Mouse (Mus musculus) regulatory T cell (primary cell): ENCODE results near the gene Slc4a1ap.
"Not testable (repeated sequence)": the region's sequence is repeated elsewhere in the genome, so short reads cannot be mapped to it uniquely, and the experiment has no call there.

ENCODE experiments used
- in situ Hi-C: fragments of 300-600 bp; cut with MboI, MseI; formaldehyde crosslinking; loops from one replicate; pipeline ENCODE4 v1.15.1; 2025; ENCODE audit warnings: high pct_unique_total_duplicates

Gene Slc4a1ap

DNA sequence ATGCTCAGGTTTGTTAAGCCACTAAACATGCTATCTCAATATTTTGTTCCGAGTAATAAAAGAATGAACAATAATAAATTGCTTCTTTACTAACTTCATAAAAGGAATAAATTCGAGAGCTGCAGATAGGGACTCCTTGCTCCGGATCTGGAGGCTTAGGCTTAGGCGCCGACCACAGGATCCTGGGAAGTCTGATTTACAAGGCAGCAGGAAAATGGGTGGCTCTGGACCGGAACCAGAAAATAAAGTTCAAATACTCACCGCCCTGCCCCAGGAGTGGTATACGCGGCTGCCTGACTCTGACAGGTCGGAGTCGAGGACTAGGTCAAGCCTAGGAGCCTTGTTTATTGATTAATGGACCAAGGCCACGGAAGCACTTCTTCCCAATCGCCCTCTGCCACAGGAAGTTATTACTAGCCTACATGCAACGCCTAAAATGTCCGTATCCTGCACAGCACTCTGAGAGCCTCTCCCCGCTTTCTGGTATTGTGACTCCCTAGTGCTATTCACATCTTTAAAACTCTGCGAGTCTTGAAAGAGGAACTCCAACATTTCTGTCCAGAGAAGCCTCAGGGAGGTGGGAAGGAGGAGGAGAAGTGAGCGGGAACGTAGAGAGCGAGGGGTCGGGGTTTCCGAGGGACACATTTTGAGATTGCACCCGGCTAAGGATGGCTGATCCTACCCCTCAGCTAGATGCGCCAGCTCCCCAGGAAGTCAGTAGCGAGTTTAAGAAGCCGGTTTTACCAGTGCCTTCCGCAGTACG is at the start of gene Slc4a1ap:
TSS of gene Slc4a1ap (plus strand) at position 642 of the 763 bp plus-strand sequence.
- in situ Hi-C loops: no loop called here

DNA sequence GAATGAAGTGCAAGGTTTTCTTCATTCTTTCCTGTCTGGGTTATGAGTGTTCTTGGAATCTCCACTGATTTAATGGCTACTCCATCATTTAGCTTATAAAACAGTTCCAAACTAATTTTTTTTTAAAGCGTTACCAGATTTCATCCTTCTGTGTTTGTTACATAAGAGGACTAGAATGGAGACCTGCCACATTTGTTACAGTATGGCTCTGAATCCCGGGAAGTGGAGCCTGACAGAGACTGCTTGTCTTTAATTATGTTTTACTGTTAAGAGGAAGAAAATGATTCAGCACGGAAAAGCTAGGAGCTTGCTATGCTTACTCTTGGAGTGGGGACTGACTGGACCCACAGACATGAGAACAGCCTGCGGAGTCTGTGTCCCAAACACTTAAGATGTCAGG is 46.3 kb upstream of the Slc4a1ap start:
- in situ Hi-C loops: no loop called here

DNA sequence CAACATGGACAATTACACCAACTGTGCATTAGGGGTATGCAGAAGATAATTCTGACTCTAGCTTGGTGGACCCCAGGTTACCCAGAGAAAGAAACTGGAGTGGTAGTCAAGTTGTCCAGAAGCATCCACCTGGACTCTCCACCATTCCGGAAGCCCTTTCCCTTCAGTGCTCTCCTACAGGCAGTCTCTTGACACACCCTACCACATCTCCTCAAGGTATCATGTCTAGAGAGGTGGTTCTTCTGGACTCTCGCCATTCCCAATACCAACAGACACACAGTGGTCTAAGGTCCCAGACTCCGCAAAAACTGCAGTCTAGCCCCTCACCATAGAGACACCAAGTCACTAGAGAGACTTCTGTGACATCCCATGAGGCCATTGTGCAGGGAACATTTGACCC is 41.4 kb upstream of the Slc4a1ap start, which contains the start of gene 4930548H24Rik:
TSS of gene 4930548H24Rik (plus strand) at position 301 of the 400 bp plus-strand sequence.
- in situ Hi-C loops: no loop called here

DNA sequence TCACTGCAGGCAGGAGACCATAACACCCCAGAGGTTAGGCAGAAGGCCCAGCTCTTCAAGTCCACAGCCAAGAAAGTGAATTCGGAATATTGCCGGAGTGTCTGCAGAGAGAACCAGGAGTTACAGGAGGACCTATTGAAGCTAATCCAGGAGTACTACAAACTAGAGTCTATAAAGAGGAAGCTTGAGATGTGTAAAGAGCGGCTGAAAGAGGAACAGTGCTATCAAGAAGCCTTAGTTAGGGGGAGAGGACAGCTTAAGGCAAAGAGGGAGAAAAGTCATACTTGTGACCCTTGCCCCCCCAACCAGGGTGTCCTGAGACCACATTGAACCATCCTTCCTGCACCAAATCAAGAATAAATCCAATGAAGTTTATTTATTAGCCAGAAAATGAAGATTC is 38.9 kb upstream of the Slc4a1ap start:
- in situ Hi-C loops: no loop called here

DNA sequence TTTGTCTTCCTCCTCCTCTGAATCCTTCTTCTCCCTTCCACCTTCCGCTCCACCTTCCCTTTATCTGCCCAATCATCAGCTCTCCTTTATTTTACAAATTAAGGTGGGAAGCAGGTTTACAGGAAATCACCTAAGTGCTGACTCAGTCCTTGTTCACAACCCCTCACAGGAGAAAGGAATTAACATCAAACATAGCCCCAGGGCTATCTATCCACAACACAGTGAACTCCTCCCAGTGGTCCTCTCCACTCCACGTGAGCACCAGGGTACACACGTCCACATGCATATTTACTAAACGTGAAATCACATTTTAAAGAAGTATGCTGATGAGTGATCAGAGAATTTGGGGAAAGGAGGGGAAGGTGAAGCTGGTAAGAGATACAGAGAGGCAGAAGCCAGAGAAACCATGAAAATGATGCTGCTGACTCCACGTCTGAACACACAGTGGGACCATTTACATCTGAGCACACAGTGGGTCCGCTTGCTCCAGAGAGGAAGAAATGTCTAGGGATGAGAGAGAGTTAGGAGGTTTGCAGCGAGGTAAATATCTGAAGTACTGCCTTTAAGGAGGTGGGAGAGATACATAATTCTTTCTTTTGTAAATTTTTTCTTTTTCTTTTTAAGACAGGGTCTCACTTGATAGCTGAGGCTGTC is 37.6 kb upstream of the Slc4a1ap start:
- in situ Hi-C loops: no loop called here

DNA sequence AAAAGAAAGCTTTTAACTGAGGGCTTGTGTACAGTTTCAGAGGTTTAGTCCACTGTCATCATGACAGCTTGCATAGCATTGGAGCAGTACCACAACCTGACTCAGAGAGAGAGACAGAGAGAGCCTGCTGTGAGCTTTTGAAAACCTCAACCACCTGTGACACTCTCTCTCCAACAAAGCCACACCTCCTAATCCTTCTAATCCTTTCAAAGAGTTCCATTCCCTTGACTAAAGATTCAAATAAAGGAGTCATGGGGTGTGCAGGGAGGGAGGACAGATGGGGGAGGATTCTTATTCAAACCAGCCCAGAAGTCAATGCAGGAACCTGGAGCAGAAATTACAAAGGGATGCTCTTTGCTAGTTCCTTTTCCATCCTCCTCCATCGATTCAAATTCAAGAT is 34.8 kb upstream of the Slc4a1ap start:
- in situ Hi-C loops: no loop called here

DNA sequence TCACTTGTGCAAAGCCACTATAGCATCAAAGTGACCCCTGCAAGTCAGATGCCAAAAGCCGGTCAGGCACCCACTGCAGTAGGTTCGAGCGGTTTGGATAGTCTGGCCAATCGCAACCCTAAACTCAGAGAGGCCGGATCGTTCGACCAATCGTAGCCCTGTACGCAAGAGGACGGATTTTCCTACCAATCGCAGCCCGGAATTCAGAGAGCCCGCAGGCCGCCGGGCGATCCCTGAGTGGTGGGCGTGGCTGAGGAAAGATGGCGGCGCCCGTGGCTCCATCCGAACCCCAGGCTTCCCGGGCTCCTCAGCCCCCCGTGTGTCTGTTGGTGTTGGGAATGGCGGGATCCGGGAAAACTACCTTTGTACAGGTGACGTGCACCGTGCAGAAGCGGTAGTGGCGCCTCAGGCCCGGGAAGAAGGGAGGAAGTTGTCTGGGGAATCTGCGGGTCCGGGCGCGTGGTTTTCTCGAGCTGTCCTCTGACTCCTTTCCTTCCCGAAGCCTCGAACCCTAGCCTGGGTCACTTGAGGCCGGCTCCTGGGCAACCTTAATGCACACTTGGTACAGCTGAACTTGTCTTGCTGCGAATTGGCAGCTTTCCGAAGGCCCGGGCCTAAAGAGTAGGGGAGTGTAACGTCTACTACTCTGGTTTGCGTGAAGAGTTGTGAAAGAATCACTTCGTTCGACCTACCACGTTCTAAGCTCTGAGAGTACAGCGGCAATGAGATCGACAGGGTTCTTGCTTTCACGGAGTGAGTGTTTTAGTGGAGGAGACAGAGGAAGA is 32.1 kb upstream of the Slc4a1ap start, which contains the start of gene Gpn1:
TSS of gene Gpn1 (plus strand) at position 229 of the 785 bp plus-strand sequence.
- in situ Hi-C loops: no loop called here

DNA sequence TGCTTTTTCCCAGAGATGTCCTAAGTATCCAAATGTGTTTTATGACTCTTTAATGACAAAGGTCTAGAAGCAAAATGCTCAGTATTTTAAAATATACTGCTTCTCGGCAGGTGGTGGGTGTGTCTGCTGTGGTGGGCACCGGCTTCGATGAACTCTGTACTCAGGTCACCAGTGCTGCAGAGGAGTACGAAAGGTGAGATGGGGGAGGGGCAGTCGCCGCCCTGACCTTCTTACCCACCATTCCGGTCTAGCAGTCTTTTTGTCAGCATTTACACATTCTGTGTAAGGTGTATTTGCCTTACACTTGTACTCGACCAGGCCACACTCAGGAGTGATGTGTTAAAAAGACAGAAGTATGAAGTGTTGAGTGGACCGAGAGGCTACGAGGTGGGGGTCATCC is 22.0 kb upstream of the Slc4a1ap start:
- in situ Hi-C loops: no loop called here

DNA sequence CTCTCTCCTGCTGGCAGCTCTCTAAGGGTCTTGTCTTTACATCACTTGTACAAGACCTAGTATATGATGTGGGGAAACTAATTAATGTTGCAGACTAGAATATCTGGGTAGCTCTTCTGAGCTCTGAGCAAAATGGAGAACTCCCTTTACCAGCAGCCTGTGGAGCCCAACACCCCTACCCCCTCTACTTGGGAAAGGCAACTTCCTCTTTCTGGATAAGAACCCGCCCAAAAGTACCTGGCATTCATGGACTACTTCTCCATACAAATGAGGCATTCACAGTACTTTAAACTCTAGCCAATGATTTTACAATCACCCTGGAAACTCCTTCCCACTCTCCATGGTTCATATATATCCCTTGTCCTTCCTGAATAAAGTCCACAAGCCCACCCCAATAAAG is 14.3 kb upstream of the Slc4a1ap start:
- in situ Hi-C loops: no loop called here

DNA sequence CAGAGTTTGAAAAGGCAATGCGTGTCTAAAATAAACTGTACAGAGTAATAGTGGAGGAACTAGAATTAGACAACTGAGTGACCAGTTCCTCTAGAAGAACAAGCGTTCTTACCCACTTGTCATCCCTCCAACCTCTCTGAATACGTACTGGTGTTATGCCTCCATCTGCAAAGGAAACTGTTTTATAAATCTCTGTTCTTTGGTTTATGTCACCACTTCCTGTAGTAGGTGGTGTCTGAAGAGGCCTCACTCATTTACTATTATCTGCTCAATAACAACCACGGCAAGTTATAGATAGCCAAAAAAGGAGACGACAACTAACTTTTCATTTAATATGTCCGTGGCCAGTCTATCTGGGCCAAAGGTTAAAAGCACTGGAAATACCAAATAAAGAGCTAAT is 6.2 kb upstream of the Slc4a1ap start:
- in situ Hi-C loops: no loop called here

DNA sequence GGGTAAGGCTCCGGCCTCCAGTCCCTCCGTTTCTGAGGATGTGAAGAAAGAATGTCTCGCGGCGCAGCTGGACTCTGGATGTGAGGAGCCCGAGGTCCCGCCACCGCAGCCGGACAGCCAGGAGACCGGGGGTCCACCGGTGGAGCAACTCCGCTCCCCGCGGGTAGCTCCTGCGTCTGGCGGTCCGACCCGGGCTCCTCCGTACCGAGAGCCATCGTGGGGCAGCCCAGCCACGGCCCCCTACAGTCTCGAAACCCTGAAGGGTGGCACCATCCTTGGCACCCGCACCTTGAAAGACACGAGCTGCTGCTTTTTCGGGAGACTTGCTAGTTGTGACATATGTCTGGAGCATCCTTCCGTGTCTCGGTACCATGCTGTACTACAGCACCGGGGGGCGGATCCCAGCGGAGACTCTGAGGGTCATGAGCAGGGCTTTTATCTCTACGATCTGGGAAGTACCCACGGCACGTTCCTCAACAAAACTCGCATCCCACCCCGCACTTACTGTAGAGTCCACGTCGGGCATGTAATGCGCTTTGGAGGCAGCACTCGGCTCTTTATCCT is 404 bp downstream of the Slc4a1ap start:
- in situ Hi-C loops: no loop called here

DNA sequence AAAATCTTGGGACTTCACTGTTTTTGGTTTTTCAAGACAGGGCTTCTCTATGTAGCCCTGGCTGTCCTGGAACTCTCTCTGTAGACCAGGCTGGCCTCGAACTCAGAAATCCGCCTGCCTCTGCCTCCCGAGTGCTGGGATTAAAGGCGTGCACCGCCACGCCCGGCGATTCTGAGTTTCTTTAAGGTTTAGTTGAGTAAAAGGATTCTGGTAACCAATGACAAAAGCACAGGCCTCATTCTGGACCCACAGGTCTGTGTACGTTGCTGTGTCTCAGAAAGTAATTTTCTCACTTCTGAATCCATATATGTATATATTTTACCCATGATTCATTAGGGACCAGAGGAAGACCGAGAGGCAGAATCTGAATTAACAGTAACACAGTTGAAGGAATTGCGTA is 912 bp downstream of the Slc4a1ap start, which contains the start of gene Supt7l:
TSS of gene Supt7l (minus strand) at position 101 of the 400 bp plus-strand sequence.
- in situ Hi-C loops: not testable (repeated sequence)

DNA sequence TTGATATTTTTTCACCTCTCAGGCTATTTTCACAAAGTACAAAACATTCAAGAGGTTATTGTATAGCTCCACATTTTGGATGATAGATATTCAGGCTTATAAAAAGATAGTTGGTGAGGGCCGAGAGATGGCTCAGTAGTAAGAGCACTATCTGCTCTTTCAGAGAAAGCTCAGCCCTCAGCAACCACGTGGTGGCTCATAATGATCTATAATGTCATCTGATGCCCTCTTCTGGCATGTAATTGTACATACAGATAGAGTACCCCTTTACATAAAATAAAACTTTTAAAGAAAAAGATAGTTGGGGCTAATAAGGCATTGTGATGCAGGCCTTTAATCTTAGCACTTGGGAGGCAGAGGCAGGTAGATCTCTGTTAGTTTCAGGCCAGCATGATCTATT is 1.8 kb downstream of the Slc4a1ap start:
- in situ Hi-C loops: no loop called here

DNA sequence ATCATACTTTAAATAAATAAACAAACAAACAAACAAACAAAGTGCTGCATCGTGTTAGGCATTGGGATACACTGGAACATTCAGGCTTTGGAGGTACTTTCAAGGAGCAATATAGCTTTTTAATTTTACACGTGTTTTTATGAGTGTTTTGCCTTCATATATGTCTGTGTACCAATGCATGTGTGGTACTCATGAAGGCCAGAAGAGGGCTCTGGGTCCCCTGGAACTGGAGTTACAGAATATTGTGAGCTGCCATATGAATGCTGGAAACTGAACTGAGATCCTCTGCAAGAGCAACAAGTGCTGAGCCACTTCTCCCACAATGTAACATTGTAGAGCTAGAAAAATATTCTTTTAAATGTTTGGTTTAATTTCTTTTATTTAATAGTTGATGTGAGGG is 8.4 kb downstream of the Slc4a1ap start:
- in situ Hi-C loops: no loop called here

DNA sequence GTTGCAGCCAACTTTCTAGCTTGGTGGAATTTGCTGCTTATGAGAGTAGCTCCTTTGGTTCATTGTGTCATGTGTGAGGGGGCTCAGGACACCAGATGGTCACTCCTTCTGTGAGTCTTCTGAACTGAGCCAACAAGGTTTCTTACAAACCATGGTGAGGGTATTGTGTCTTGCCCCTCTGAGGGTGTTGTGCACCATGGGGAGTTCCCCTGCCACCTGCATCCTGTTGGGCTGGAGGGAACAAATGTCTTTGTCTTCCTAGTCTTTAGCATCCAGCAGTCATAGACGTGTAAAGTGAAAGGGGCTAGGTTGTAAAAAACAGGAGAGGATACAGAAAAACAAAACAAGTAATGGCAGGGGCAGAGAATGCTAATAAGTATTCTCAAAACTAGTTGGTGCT is 32.6 kb downstream of the Slc4a1ap start:
- in situ Hi-C loops: no loop called here

DNA sequence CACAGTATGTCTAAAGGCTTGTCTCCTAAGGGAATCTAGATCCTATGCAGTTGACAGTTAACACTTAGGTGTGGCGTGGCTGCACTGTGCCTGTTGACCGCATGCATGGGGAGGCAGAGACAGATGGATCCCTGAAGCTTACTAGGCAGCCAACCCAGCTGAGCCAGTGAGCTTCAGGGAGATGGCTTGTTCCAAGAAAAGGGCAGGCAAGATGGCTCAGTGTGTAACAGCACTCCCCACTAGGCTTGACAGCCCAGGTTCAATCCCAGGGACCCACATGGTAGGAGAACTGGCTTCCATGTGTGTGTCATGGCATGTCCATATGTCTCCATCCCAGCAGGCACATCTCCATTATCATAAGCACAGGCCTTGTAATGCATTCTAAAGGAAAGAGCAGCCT is 33.6 kb downstream of the Slc4a1ap start:
- in situ Hi-C loops: loop anchor here (5.0 kb wide), 1 partner anchor 637 kb away; no protein-coding TSS in a partner anchor

DNA sequence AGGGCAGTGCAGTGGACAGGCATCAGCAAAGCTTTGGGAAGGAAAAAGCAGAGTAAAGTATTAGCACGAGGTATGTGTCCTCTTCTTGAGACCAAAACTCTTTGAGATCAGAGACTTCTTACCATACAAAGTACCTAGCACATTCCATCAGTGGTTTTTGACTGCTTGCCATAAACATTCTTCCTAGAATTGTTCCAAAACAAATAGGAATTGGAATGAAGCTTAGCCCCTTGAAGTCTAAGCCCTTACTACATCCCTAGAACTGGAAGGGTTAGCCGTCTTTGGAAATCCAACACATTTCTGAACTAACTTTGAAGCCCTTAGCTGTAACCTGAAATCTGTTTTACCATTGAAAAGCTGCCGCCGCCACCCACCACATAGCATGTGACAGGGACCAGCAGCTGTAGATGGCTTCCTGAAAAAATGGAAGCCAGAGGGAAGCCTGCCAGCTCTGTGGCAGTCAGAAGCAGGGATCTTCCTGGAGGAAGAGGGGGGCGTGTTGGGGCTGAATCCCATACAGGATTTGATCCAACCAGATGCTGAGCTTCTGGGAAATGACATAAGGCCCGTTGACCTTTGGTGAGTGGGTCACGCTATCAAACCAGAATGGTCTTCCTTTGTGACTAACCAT is 35.4 kb downstream of the Slc4a1ap start:
- in situ Hi-C loops: loop anchor here (5.0 kb wide), 1 partner anchor 635 kb away; no protein-coding TSS in a partner anchor

DNA sequence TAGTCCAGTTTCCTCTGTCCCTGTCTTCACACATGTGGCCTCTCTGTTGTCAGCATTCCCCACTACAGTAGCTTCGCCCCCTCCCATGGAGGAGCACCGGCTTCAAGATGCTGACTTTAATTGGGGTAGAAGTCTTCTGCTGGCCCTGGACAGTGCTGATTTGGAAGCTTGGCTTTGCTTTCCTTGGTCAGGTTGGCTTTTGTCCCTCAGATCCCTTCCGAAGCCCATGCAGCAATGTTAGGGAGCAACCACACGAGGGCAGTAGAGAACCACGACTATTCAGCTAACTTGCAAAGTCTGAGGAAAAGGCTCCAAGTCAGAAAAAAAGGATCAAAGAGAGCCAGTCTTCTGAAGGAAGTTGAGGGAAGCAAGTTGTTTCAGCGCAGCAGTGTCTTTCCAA is 36.7 kb downstream of the Slc4a1ap start:
- in situ Hi-C loops: loop anchor here (5.0 kb wide), 1 partner anchor 634 kb away; no protein-coding TSS in a partner anchor

DNA sequence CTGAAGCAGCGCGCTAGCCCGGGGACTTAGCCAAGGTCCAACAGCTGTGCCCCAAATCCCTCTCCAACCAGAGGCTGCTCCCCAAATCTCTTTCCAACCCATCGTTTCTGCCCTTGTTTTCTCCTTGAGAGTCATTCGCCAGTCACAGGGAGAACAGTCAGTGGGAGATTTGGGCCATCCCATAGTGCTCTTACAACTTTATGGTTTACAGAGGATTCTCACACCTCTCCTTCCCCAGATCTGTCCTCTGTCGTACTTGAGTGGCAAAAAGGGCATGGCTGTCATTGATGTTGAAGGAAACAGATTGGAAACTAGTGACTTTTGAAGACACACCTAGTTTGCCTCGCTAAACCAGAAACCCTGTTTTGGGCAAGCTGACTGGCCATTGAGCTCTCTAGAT is 37.1 kb downstream of the Slc4a1ap start:
- in situ Hi-C loops: loop anchor here (5.0 kb wide), 1 partner anchor 633 kb away; no protein-coding TSS in a partner anchor

DNA sequence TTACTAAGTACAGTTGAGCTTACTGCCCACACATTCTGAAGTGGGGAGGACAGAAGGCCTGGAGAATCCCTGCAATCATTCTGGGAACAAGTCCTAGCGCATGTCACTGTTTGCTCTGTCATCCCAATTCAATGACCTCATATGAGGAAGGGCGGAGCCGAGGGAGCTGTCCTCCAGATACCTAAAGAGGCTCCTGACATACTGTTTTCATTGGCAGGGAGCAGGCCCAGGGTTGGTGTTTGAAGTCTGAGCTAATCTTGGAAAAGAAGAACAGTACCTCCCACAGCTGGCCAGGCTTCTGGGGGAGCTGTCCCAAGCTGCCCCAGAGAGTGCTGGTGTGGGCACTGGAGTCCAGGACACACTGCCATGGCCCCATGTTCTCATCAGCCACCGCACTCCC is 38.2 kb downstream of the Slc4a1ap start:
- in situ Hi-C loops: loop anchor here (5.0 kb wide), 1 partner anchor 632 kb away; no protein-coding TSS in a partner anchor

DNA sequence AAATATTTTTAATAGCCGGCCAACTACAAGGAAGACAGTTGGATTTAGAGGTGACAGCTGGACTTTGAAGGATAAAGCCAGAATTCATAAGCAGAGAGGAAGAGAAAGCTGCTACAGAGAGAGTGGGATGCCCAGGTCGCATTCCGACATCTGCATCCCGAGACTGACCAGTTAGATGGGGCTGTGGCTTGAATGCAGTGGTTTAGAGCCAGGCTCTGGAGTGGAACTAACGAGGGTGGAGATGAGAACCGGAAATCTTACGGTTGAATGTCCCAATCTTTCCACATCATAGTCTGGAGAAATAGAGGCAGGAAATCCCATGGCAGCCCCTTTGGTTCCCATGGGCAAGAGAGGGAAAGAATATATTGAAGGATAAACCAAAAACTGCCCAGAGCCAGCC is 39.2 kb downstream of the Slc4a1ap start:
- in situ Hi-C loops: no loop called here
